Mouse (Mus musculus): Measurements from ENCODE around the gene Eapp.

Gene Eapp

DNA sequence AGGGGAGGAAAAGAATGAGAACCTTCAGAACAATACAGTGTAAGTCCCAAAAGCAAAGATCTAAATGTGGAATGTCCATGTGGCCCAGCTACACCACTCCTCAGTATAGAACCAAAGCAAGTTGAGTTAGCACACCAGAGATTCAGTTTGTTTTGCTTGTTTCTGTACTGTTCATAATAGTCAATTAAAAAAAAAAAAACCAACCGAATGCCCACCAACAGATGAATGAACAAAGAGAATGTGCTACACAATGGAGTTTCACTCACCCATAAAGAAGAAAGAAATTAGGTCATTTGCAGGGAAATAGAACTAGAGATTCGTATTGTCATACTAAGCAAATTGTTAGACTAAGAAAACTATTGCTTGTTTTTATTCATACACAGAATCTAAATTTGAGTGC, 63.6 kb downstream of the Eapp start:
- no peak for DNase-seq

DNA sequence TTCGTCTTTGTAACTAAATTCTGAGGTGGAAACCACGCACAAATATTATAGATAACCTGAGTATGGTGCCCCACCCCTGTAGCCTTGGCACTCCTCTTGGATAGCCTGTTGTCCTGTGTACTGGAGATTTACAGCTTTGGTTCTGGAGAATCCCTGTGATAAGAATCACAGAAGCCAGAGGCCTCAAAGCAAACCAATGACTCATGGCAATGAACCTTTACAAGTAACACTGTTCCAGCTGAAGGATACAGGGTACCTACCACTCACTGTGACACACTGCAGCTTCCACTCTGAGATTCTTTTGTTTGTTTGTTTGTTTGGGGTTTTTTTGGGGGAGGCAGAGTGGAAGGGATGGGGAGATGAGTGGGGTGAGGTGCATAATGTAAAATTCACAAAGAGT, 73.8 kb downstream of the Eapp start:
- DNase-seq: no peak

Measured in kidney, adult 18-20 months (tissue).